Mouse (Mus musculus) kidney, embryonic 14.5 days (tissue): ENCODE data around the gene Inip. TPM values are rescaled to one million over a fixed set of nuclear protein-coding genes. Genes with fewer than 3 reads are reported as not detected.

Source experiments
- ATAC-seq: fragments of 200-750 bp; cut with Nextera tagmentation; 2 replicates; pipeline ENCODE4 v1.8.0; 2017; ENCODE audit warnings: moderate number of reproducible peaks, mild to moderate bottlenecking, moderate TSS enrichment, moderate library complexity; ENCODE audit not compliant: low FRiP score, low TSS enrichment
- H3K27ac ChIP-seq: fragments of 300-500 bp; sonication (generic); 2 replicates; pipeline ENCODE4 v1.5.1; 2014; ENCODE audit warnings: low read depth, mild to moderate bottlenecking, low read length, moderate library complexity, mixed read lengths
- H3K27me3 ChIP-seq: fragments of 300-500 bp; sonication (generic); 2 replicates; pipeline ENCODE4 v1.6.1; 2014; ENCODE audit warnings: mild to moderate bottlenecking, low read length; ENCODE audit not compliant: control insufficient read depth, insufficient read depth
- H3K36me3 ChIP-seq: fragments of 300-500 bp; sonication (generic); 2 replicates; pipeline ENCODE4 v1.6.1; 2014; ENCODE audit warnings: low read length, mixed read lengths; ENCODE audit not compliant: control insufficient read depth, insufficient read depth
- H3K4me1 ChIP-seq: fragments of 300-500 bp; sonication (generic); 2 replicates; pipeline ENCODE4 v1.6.1; 2014; ENCODE audit warnings: low read length, mixed read lengths; ENCODE audit not compliant: control insufficient read depth, insufficient read depth
- H3K4me2 ChIP-seq: fragments of 300-500 bp; sonication (generic); replicated peaks from 2 replicates; pipeline ENCODE4 v1.6.1; 2014; ENCODE audit warnings: low read depth, mild to moderate bottlenecking, low read length
- H3K4me3 ChIP-seq: fragments of 300-500 bp; sonication (generic); 2 replicates; pipeline ENCODE4 v1.5.1; 2014; ENCODE audit warnings: mild to moderate bottlenecking, low read length
- H3K9ac ChIP-seq: fragments of 300-500 bp; sonication (generic); 2 replicates; pipeline ENCODE4 v1.6.1; 2014; ENCODE audit warnings: low read depth, mild to moderate bottlenecking, low read length, moderate library complexity
- H3K9me3 ChIP-seq: fragments of 300-500 bp; sonication (generic); 2 replicates; pipeline ENCODE4 v1.6.1; 2016; ENCODE audit warnings: low read length; ENCODE audit not compliant: control insufficient read depth
- WGBS: fragments of 180-500 bp; shearing (Covaris S2); extraction: QIAGEN DNeasy Blood & Tissue Kit; methylation state at CpG from one replicate; pipeline ENCODE4 v1.1.7; 2014; 5-methylcytosine and 5-hydroxymethylcytosine counted together
- polyA plus RNA-seq: library from polyadenylated mRNA; unstranded; fragments of >200 nt; fragmentation: Nextera tagmentation; extraction: Ambion mirVana; gene quantifications from 2 replicates; pipeline ENCODE4 v1.2.1, GENCODE M21; 2014

Inip gene
- polyA plus RNA-seq, 1 experiment from 2014 or later: 69.3 TPM

GRCm38 (mm10) chr4:59721811-59722210, 79.6 kb downstream of the Inip start:
- Histone ChIP-seq H3K9me3 (no peaks in the 10 kb centered on the region), H3K27ac (no peak overlapping the region), H3K4me2 (no peak overlapping the region), H3K4me1 (peaks cover 15% of the 10 kb centered on the region), H3K9ac (no peak overlapping the region), H3K36me3 (peaks cover 9% of the 10 kb centered on the region), H3K27me3 (no peaks in the 10 kb centered on the region), H3K4me3 (no peak overlapping the region)
- no peak for ATAC-seq
- WGBS: 58% methylated on average over 3 of the region's 3 CpGs

Other genes starting within 250 kb of the Inip start
- gene Hsdl2, start 220.0 kb downstream of the Inip start, polyA plus RNA-seq: 20.5 and 21.4 TPM in 2 replicates
- 29.7 and 47.3 TPM in 2 replicates for gene E130308A19Rik, start 175.4 kb downstream of the Inip start, polyA plus RNA-seq
- gene Snx30, start 4.3 kb upstream of the Inip start, polyA plus RNA-seq: 7.9 and 12.1 TPM in 2 replicates
- 0.07 TPM in 1 of 2 replicates, not detected in the other for gene Slc46a2, start 113.5 kb upstream of the Inip start, polyA plus RNA-seq
- not detected in 2 replicates for gene Mup4, start 159.1 kb upstream of the Inip start, polyA plus RNA-seq
- gene Mup6, start 162.7 kb upstream of the Inip start, polyA plus RNA-seq: not detected in 2 replicates